Mouse (Mus musculus) spleen, adult 12 weeks (tissue): ENCODE data around the gene Pcnx.

Experiments
- DNase-seq: peaks from one replicate; pipeline ENCODE4 v3.0.0; 2022; ENCODE audit warnings: low spot score

The Pcnx gene

DNA sequence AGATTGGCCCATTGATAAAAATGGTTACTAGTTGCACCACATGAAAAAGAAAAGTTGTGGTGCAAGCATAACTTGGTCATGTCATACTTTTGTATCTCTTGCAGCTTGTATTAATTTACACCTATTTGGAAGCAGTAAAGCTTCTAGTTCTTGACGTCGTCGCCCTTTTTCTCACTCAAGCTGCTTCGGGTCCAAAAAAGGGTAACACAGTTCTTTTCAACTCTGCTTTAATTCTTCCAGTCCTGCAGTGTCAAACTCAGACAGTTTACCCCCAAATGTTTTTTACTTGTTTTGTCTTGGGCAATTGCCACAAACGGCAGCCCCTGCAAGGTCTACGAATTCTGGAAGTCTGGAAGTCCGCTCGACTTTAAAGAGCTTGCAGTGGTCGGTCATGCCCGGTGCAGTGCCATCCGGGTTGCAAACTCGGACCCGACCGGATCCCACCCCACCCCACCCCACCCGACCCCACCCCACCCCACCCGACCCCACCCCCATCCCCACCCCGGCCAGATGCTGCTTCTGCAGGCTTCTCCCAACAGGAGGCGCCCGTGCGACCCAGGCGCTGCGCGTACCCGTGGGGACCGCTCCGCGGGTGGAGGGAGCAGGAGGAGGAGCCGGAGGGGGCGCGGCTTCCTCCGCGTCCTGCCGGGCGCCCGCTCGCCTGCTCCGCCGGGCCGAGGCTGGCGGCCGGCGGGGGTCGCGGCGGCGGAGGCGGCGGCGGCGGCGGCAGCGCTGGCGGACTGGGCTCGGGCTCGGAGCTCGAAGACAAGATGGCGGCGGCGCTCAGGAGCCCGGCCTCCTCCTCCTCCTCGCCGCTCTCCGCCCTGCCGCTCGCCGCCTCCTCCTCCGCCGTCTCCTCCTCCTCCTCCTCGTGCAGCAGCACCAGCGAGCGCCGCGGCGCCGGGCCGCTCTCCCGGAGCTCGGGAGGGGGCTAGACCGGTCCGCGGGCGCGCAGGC is at the start of gene Pcnx:
Gene Pcnx (plus strand): TSS at position 673 of the 957 bp plus-strand sequence.
- DNase-seq, result peak; percentile 67

DNA sequence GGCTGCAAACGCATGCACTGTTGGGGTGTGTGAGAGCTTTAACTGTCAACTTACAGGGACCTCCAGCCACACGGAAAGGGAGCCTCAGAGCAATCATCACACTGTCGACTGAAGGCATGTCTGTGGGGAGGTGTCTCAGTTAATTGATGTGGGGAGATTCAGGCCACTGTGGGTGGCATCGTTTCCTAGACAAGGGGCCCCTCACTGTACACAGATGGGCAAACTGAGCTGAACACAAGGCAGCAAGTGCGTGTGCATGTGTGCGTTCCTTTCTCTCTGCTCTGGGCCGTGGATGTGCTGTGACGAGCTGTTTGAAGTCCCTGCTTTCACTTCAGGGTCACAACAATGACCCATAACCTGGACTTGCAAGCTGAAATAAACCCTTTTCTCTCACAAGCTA is 49.4 kb upstream of the Pcnx start:
- no peak for DNase-seq

DNA sequence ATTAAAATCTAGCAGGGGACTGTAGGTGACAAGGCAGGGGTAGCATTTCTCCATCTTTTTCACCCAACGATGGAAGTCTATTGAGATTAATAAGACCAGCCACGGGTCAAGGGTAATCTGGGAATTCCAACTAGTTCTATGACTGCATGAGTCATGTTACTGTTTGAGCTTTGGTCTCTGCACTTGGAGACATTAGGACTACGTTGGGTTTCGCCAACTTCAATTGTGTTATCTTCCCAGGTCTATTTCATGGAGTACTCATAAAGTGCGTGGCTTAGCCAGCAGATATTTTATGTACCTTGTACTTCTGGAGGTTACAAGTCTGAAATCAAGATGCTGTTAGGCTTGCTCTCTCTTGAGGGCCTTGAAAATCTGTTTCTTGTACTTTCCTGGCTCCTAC is 45.1 kb upstream of the Pcnx start:
- DNase-seq, result no peak

- no peak for DNase-seq
Measured at GRCm38 (mm10) chr12:81816330-81817125, 43.3 kb upstream of the Pcnx start.

- DNase-seq, result no peak
Measured at GRCm38 (mm10) chr12:81817126-81817505, 42.7 kb upstream of the Pcnx start.

DNA sequence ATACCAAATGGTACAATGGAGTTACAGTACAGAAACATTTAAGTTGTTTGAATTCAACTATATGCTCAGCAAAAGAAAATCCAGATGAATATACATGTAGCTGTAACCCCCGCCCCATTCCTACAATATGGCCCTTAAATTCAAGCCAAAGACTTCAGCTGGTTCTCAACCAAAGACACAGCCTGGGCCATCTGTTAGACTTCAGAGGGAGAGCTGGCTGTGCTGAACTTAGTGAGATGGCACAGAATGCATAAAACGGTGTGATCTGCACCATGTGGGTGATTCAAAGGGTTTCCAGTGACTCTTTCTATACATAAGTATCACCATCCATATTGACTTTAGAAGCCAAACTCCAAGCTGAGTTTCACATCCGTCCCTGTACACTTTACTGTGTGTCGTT is 39.1 kb upstream of the Pcnx start:
- no peak for DNase-seq

GRCm38 (mm10) chr12:81822176-81822575 is 37.6 kb upstream of the Pcnx start:
- DNase-seq, result no peak

- DNase-seq, result no peak
Measured at GRCm38 (mm10) chr12:81822778-81823480, 36.9 kb upstream of the Pcnx start.

- no peak for DNase-seq
Measured at GRCm38 (mm10) chr12:81828355-81828754, 31.5 kb upstream of the Pcnx start.

DNA sequence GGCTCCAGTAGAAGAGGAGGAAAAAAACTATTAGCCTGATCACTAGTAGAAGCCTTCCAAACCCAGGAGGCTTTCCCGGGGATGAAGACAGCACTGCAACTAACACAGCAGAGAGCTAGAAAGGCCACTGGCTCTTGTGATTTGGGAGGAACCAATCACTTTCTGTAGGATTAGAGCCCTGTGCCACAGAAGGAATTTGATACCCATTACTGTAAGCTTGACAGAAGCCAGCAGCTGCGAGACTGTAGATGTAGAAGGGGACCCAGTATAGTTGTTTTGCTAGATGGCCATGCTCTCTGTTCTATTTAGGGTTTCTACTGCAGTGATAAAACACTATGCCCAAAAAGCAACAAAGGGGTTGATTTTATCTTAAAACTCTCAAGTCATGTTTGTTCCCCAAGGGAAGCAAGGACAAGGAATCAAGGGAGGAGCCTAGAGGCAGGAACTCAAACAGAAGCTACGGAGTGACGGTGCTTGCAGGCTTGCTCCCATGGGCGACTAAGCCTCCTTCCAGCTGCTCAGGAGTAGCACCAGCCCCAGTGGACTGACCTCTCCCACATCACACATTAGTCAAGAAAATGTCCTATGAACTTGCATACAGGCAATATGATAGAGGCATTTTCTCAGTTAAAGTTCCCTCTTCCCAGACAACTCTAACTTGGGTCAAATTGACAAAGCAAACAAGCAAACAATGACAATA is 27.6 kb upstream of the Pcnx start:
- no peak for DNase-seq

GRCm38 (mm10) chr12:81833094-81833493 is 26.7 kb upstream of the Pcnx start:
- DNase-seq, result no peak

- DNase-seq, result no peak
Measured at GRCm38 (mm10) chr12:81836162-81836561, 23.7 kb upstream of the Pcnx start.

GRCm38 (mm10) chr12:81837463-81837862 is 22.4 kb upstream of the Pcnx start:
- no peak for DNase-seq

- no peak for DNase-seq
Measured at GRCm38 (mm10) chr12:81839663-81840062, 20.2 kb upstream of the Pcnx start.

GRCm38 (mm10) chr12:81841046-81841445 is 18.8 kb upstream of the Pcnx start:
- DNase-seq, result no peak

- DNase-seq, result no peak
Measured at GRCm38 (mm10) chr12:81843501-81843900, 16.3 kb upstream of the Pcnx start.

DNA sequence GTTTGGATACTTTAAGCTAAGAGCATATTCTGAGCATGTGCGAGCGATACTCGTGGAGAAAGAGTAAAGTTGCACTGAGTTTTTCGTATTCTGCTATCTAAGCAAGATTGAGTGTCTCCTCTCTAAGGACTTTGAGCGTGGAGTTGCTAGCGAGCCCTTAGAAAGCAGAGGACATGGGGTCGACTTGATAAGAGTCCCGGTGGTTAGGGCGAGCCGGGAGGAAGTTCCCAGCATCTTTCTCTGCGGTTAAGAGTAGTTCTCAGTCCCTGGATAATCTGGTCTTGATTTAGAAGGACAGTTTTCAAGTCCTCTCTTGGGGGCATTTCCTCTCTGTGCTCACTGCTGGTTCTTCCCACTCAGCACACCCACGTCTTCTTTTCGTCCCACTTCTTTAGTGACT is 15.3 kb upstream of the Pcnx start:
- DNase-seq, result no peak

DNA sequence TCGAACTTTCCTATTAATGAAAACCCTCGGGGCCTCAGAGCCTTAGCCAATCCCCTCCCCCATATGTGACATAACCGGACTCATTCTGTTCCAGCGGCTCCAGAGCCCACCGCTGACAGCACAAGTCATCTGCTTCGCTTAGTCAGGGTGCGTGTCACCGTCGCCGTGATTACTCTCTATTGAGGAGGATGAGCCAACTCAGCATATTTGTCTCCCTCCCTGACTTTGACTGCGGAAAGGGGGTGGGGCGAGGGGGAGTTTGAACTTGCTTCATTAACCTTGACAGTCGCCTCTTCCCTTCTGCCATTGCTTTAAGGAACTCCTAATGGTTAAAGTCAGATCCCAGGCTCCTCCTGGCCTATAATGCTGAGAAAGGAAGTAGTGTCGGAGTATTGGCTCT is 14.8 kb upstream of the Pcnx start:
- no peak for DNase-seq

DNA sequence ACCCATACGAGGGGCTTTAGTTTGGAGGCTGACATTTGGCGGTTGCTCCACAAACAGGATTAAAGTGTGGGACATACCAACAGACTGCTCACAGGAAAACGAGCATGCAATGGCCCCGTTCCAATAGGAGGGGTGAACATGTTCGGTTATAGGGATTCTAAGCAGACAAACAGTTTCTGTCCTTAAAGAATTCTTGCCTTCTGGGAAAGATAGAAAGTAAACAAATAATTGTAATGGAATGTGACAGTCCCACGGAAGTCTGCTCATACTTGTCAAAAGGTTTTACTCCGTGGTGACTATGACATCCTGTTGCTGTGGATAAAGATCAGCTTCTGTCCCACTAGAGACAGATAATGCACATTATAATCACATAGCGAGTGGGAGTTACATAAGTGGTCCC is 10.2 kb upstream of the Pcnx start:
- no peak for DNase-seq

GRCm38 (mm10) chr12:81852551-81852950 is 7.3 kb upstream of the Pcnx start:
- no peak for DNase-seq

DNA sequence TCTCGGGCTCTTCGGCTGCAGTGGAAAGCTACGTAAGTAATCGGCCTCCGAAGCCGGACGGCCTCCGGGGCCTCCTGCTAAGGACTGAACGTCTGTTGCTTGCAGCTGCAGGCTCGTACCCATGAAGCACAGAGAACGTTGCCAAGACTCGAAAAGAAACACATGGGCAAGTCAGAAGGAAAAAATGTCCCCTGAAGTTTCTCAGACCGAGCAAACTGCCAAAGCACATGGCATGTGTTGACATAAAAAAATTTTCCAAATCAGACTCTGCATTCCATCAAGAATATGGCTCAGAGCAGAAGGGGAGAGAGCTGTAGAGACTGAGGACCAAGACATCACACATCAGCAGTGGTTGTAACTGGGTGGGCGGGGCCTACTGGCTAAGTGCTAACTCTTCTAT is 6.8 kb upstream of the Pcnx start:
- no peak for DNase-seq

GRCm38 (mm10) chr12:81853543-81853942 is 6.3 kb upstream of the Pcnx start:
- DNase-seq, result no peak
